Mouse (Mus musculus) layer of hippocampus, adult 18-20 months (tissue): ENCODE measurements around the gene Gsdma2. TPM values are rescaled to one million over a fixed set of nuclear protein-coding genes. Genes with fewer than 3 reads are reported as not detected.

Experiments used
- DNase-seq, 2 experiments: peaks; one replicate each; pipeline ENCODE4 v3.0.0; 2022; ENCODE audit warnings: low spot score in 2 of 2
- total RNA-seq, 2 experiments: library from RNA; stranded (reverse); gene quantifications; 2 replicates each; pipeline ENCODE4 v1.2.3; 2021

Gene Gsdma2
- total RNA-seq, 2 experiments from 2014 or later: not detected

GRCm38 (mm10) chr11:98698849-98699640 is 52.5 kb downstream of the Gsdma2 start:
- DNase-seq: no peak

- peak; percentile 53 to 85 for DNase-seq
Measured at GRCm38 (mm10) chr11:98699911-98700310, 53.4 kb downstream of the Gsdma2 start.

- DNase-seq: no peak
Measured at GRCm38 (mm10) chr11:98701213-98701670, 54.7 kb downstream of the Gsdma2 start, which contains the start of gene Csf3. TSS of gene Csf3 (plus strand) at chr11:98701263.

- DNase-seq: no peak
Measured at GRCm38 (mm10) chr11:98702323-98702722, 55.8 kb downstream of the Gsdma2 start.

- no peak for DNase-seq
Measured at GRCm38 (mm10) chr11:98705021-98705420, 58.5 kb downstream of the Gsdma2 start.

Other genes with a start within 250 kb of the Gsdma2 start
- 1 to 10 TPM; 8.7 to 9.1 TPM for gene Pgap3, start 246.3 kb upstream of the Gsdma2 start, total RNA-seq
- gene Erbb2, start 234.3 kb upstream of the Gsdma2 start, total RNA-seq: 1 to 10 TPM; 1.4 to 1.9 TPM
- 10 to 100 TPM; 83.0 to 95.4 TPM for gene Mien1, start 207.8 kb upstream of the Gsdma2 start, total RNA-seq
- 1 to 10 TPM; 1.2 to 2.1 TPM for gene Grb7, start 200.4 kb upstream of the Gsdma2 start, total RNA-seq
- gene Ikzf3, start 100.7 kb upstream of the Gsdma2 start, total RNA-seq: not detected
- not detected for gene Zpbp2, start 95.7 kb upstream of the Gsdma2 start, total RNA-seq
- gene Ormdl3, start 59.4 kb upstream of the Gsdma2 start, total RNA-seq: 10 to 100 TPM; 59.2 to 60.6 TPM
- gene Lrrc3c, start 48.5 kb upstream of the Gsdma2 start, total RNA-seq: not detected
- gene Gm12355, start 21.1 kb upstream of the Gsdma2 start, total RNA-seq: 10 to 100 TPM; 11.6 to 11.8 TPM
- gene Gsdma3, start 20.4 kb upstream of the Gsdma2 start, total RNA-seq: not detected
- not detected for gene Gsdma, start 17.6 kb downstream of the Gsdma2 start, total RNA-seq
- 100 to 1,000 TPM; 126 to 131 TPM for gene Psmd3, start 35.8 kb downstream of the Gsdma2 start, total RNA-seq
- not detected for gene Csf3, start 54.5 kb downstream of the Gsdma2 start, total RNA-seq
- 100 to 1,000 TPM; 126 TPM for gene Med24, start 82.7 kb downstream of the Gsdma2 start, total RNA-seq
- 1,000 to 10,000 TPM; 1,110 to 1,111 TPM for gene Thra, start 93.9 kb downstream of the Gsdma2 start, total RNA-seq
- 10 to 100 TPM; 66.6 to 84.3 TPM for gene Nr1d1, start 128.6 kb downstream of the Gsdma2 start, total RNA-seq
- gene Msl1, start 148.8 kb downstream of the Gsdma2 start, total RNA-seq: 100 to 1,000 TPM; 178 to 183 TPM
- gene Casc3, start 158.1 kb downstream of the Gsdma2 start, total RNA-seq: 10 to 100 TPM; 57.0 to 58.4 TPM
- gene Rapgefl1, start 190.0 kb downstream of the Gsdma2 start, total RNA-seq: 100 to 1,000 TPM; 196 to 203 TPM
- gene Wipf2, start 216.9 kb downstream of the Gsdma2 start, total RNA-seq: 10 to 100 TPM; 75.9 to 80.7 TPM